ENCODE assay signal across 15 mouse cellular contexts in the genomic region with DNA sequence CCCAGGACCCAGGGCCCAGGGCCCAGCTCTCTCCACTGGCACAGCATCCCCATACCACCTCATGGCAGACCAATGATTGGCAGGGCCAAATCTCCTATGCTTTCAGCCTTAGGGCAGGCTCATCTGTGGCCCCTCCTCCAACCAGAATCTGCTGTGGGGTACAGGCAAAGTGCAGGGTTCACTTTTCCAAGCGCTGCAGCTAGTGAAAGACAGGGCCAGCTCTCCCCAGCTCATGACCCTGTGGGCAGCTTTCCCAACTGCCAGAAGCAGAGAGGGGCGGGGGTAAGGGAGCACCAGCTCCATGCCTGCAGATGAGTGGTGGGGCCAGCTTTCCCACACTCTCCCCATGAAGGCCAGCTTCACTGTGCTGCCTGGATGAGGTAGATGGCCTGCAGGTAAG. TPM values are rescaled to one million over a fixed set of nuclear protein-coding genes. Genes with fewer than 3 reads are reported as not detected.
DNase-seq lines count a peak whose midpoint lies in the region; ATAC-seq and TF ChIP-seq lines count a peak whose summit lies in the region.
"Had no signal": no experiment of that assay in that cellular context is flagged by ENCODE, and none has a peak within 500 bp of the region (broad histone marks: within the 10 kb centered on the region; RNA-seq: fewer than 3 reads in every experiment).

No protein-coding gene starts in this region.

- H3K27me3 ChIP-seq in hindbrain, embryonic 16.5 days (replicated peaks; ENCODE audit: control insufficient read depth, insufficient read depth, low read length) = no peaks in the 10 kb centered on the region
- no peaks in the 10 kb centered on the region for H3K27me3 ChIP-seq in hindbrain, embryonic 11.5 days (ENCODE audit: control insufficient read depth, insufficient read depth, low read length)
- 0 out of 2 replicates have a peak, but pooled peaks cover 4% of the 10 kb centered on the region for H3K27me3 ChIP-seq in embryonic facial prominence, embryonic 10.5 days (replicated peaks; ENCODE audit: low read depth, poor library complexity, severe bottlenecking)
- no peaks in the 10 kb centered on the region for H3K27me3 ChIP-seq in liver, embryonic 14.5 days (ENCODE audit: control insufficient read depth, insufficient read depth, low read length)
- no peaks in the 10 kb centered on the region for H3K27me3 ChIP-seq in intestine, postnatal 0 days (replicated peaks; ENCODE audit: control insufficient read depth, insufficient read depth, low read length)

- no peak overlapping the region for H3K27ac ChIP-seq in hindbrain, embryonic 16.5 days (ENCODE audit: low read depth, low read length)
- no peak overlapping the region for H3K27ac ChIP-seq in hindbrain, embryonic 11.5 days (ENCODE audit: low read depth, low read length)
- H3K27ac ChIP-seq in embryonic facial prominence, embryonic 10.5 days (replicated peaks) = peak overlapping the region; percentile 25; the same call in 1 of the 2 replicates
- H3K27ac ChIP-seq in liver, embryonic 14.5 days = no peak overlapping the region
- no peak overlapping the region for H3K27ac ChIP-seq in intestine, postnatal 0 days (ENCODE audit: low read depth, low read length)

- H3K4me2 ChIP-seq in hindbrain, embryonic 16.5 days (ENCODE audit: low read length) = no peak overlapping the region
- H3K4me2 ChIP-seq in hindbrain, embryonic 11.5 days (replicated peaks; ENCODE audit: low read depth, low read length) = no peak overlapping the region
- no peak overlapping the region for H3K4me2 ChIP-seq in liver, embryonic 14.5 days (ENCODE audit: low read depth)
- H3K4me2 ChIP-seq in intestine, postnatal 0 days (replicated peaks; ENCODE audit: low read depth) = no peak overlapping the region
- H3K4me2 ChIP-seq: heart, embryonic 11.5 days had no signal

- H3K36me3 ChIP-seq in hindbrain, embryonic 16.5 days (ENCODE audit: control insufficient read depth, insufficient read depth, low read length) = no peaks in the 10 kb centered on the region
- no peaks in the 10 kb centered on the region for H3K36me3 ChIP-seq in hindbrain, embryonic 11.5 days (ENCODE audit: control insufficient read depth, insufficient read depth, low read length)
- H3K36me3 ChIP-seq in embryonic facial prominence, embryonic 10.5 days (replicated peaks) = no peaks in the 10 kb centered on the region
- H3K36me3 ChIP-seq in liver, embryonic 14.5 days (replicated peaks; ENCODE audit: control insufficient read depth, insufficient read depth, low read depth) = no peaks in the 10 kb centered on the region
- no peaks in the 10 kb centered on the region; the same call in 1 of the 2 replicates for H3K36me3 ChIP-seq in intestine, postnatal 0 days (ENCODE audit: control insufficient read depth, insufficient read depth)

- WGBS in hindbrain, embryonic 16.5 days = 75% methylated on average over 2 of the region's 2 CpGs
- 94% methylated on average over 2 of the region's 2 CpGs for WGBS in hindbrain, embryonic 11.5 days
- 73% methylated on average over 2 of the region's 2 CpGs for WGBS in embryonic facial prominence, embryonic 10.5 days
- 54% methylated on average over 2 of the region's 2 CpGs for WGBS in liver, embryonic 14.5 days (ENCODE audit: insufficient replicate concordance)
- WGBS in intestine, postnatal 0 days = 58% methylated on average over 2 of the region's 2 CpGs

- H3K9ac ChIP-seq in hindbrain, embryonic 16.5 days (ENCODE audit: low read depth, low read length) = no peak overlapping the region
- no peak overlapping the region for H3K9ac ChIP-seq in hindbrain, embryonic 11.5 days (ENCODE audit: low read depth, low read length)
- H3K9ac ChIP-seq in liver, embryonic 14.5 days (replicated peaks) = no peak overlapping the region
- H3K9ac ChIP-seq in intestine, postnatal 0 days (ENCODE audit: low read depth, low read length) = no peak overlapping the region

- 0 out of 2 replicates have a peak, but pooled peaks have one; percentile 12 for ATAC-seq in hindbrain, embryonic 16.5 days
- ATAC-seq in hindbrain, embryonic 11.5 days (ENCODE audit: low FRiP score) = no peak; the same call in 1 of the 2 replicates
- peak; percentile 61 for ATAC-seq in liver, embryonic 14.5 days (ENCODE audit: insufficient read depth)
- no peak for ATAC-seq in intestine, postnatal 0 days

- no peak for TF ChIP-seq EP300 in liver, embryonic 14.5 days (IDR thresholded peaks at IDR 0.05; ENCODE audit: low read depth)

- no peaks in the 10 kb centered on the region for H3K9me3 ChIP-seq in hindbrain, embryonic 16.5 days (ENCODE audit: control insufficient read depth, low read length)
- H3K9me3 ChIP-seq in hindbrain, embryonic 11.5 days (ENCODE audit: control insufficient read depth, low read length) = no peaks in the 10 kb centered on the region
- no peaks in the 10 kb centered on the region for H3K9me3 ChIP-seq in embryonic facial prominence, embryonic 10.5 days
- H3K9me3 ChIP-seq in liver, embryonic 14.5 days (ENCODE audit: control insufficient read depth, low read length) = no peaks in the 10 kb centered on the region
- H3K9me3 ChIP-seq in intestine, postnatal 0 days (ENCODE audit: control insufficient read depth) = no peaks in the 10 kb centered on the region

- peaks cover 13% of the 10 kb centered on the region for H3K4me1 ChIP-seq in hindbrain, embryonic 16.5 days (ENCODE audit: control insufficient read depth, insufficient read depth, low read depth, low read length)
- peaks cover 8% of the 10 kb centered on the region for H3K4me1 ChIP-seq in hindbrain, embryonic 11.5 days (replicated peaks; ENCODE audit: control insufficient read depth, insufficient read depth, low read length)
- H3K4me1 ChIP-seq in embryonic facial prominence, embryonic 10.5 days = peaks cover 36% of the 10 kb centered on the region
- peaks cover 0 to 2% of the 10 kb centered on the region in 2 experiments; a peak in 1 of 4 replicates for H3K4me1 ChIP-seq in liver, embryonic 14.5 days (replicated peaks; ENCODE audit: control insufficient read depth in 2 of 2, insufficient read depth in 2 of 2, low read length in 1 of 2)
- H3K4me1 ChIP-seq in intestine, postnatal 0 days (replicated peaks; ENCODE audit: control insufficient read depth, insufficient read depth, low read length) = no peaks in the 10 kb centered on the region

- no peak for DNase-seq in hindbrain, embryonic 11.5 days (ENCODE audit: low spot score)
- no peak for DNase-seq in embryonic facial prominence, embryonic 10.5 days (ENCODE audit: low spot score)
- DNase-seq in kidney, postnatal 14 days = peak; percentile 81
- DNase-seq in liver, embryonic 14.5 days (ENCODE audit: low read depth in 3 of 3, low spot score in 3 of 3) = peak in 2 of 3 experiments; percentile 10 to 17
- DNase-seq in heart, adult 18-20 months = no peak
- DNase-seq: gastrocnemius, postnatal 14 days; heart, postnatal 4 days; lung, adult 18-20 months; lung, postnatal 4 days; midbrain, embryonic 14.5 days; right cerebral cortex, postnatal 25 days; thymus, postnatal 4 days had no signal

- TF ChIP-seq CTCF in liver, embryonic 14.5 days (IDR thresholded peaks at IDR 0.05; ENCODE audit: low read depth) = no peak
- no peak for TF ChIP-seq CTCF in intestine, postnatal 0 days (IDR thresholded peaks at IDR 0.05; ENCODE audit: low read depth)

- no peak overlapping the region for H3K4me3 ChIP-seq in hindbrain, embryonic 16.5 days (ENCODE audit: low read length)
- H3K4me3 ChIP-seq in hindbrain, embryonic 11.5 days (ENCODE audit: low read depth, low read length) = no peak overlapping the region
- H3K4me3 ChIP-seq in embryonic facial prominence, embryonic 10.5 days = no peak overlapping the region
- H3K4me3 ChIP-seq in liver, embryonic 14.5 days (ENCODE audit: insufficient read depth in 1 of 2, low read depth in 2 of 2, low read length in 2 of 2) = no peak overlapping the region
- no peak overlapping the region for H3K4me3 ChIP-seq in intestine, postnatal 0 days (ENCODE audit: low read depth, low read length)

RNA-seq across cellular contexts. Expression of a gene that starts 5.0 kb away (rescaled TPM):
- polyA plus RNA-seq in hindbrain, embryonic 16.5 days (2015; fragmentation: Nextera tagmentation; extraction: Ambion mirVana) = 13.4 and 20.5 TPM in 2 replicates
- 19.9 and 21.3 TPM in 2 replicates for polyA plus RNA-seq in hindbrain, embryonic 11.5 days (2014; fragmentation: Nextera tagmentation; extraction: Ambion mirVana)
- polyA plus RNA-seq in embryonic facial prominence, embryonic 10.5 days (2016; fragmentation: Nextera tagmentation; extraction: Ambion mirVana) = 30.1 and 33.8 TPM in 2 replicates
- 1.8 and 1.9 TPM in 2 replicates for polyA plus RNA-seq in liver, embryonic 14.5 days (2012; rRNA removed)
- 1.3 and 1.4 TPM in 2 replicates for polyA plus RNA-seq in liver, embryonic 14.5 days (2014; fragmentation: Nextera tagmentation; extraction: Ambion mirVana)
- polyA plus RNA-seq in intestine, postnatal 0 days (2015; fragmentation: Nextera tagmentation; extraction: Ambion mirVana) = 24.2 and 25.5 TPM in 2 replicates
- total RNA-seq in heart, adult 18-20 months (2021) = 10 to 100 TPM; 38.7 to 43.8 TPM

Comparison
In these comparisons a context has a peak if more than half of its experiments do, and no peak if none do; other contexts are left out.
1. ATAC-seq: peak in hindbrain, embryonic 16.5 days (single experiment) and liver, embryonic 14.5 days (single experiment); none in hindbrain, embryonic 11.5 days (single experiment) and intestine, postnatal 0 days (single experiment).
2. DNase-seq: peak in kidney, postnatal 14 days (single experiment) and liver, embryonic 14.5 days (2 of 3); none in hindbrain, embryonic 11.5 days (single experiment), embryonic facial prominence, embryonic 10.5 days (single experiment) and heart, adult 18-20 months (0 of 2).